Mouse (Mus musculus) kidney, adult 2 months (tissue): Measurements from ENCODE around the gene Ctbp1. TPM values are rescaled to one million over a fixed set of nuclear protein-coding genes. Genes with fewer than 3 reads are reported as not detected.
A peak's percentile ranks its signal among the peaks of the same experiment; 100 is the strongest.

ENCODE experiments used
- DNase-seq: peaks from one replicate; pipeline ENCODE4 v3.0.0; 2021
- H3K27ac ChIP-seq: fragments of 200-500 bp; 2 replicates; pipeline ENCODE4 v1.5.1; 2012; ENCODE audit warnings: low read depth, low read length, control low read depth, inconsistent platforms; ENCODE audit not compliant: insufficient read depth
- H3K27me3 ChIP-seq: fragments of 200-500 bp; replicated peaks from 2 replicates; pipeline ENCODE4 v1.6.1; 2012; ENCODE audit warnings: mild to moderate bottlenecking, moderate library complexity, low read length, inconsistent platforms; ENCODE audit not compliant: control insufficient read depth, insufficient read depth
- H3K36me3 ChIP-seq: fragments of 200-500 bp; 2 replicates; pipeline ENCODE4 v1.6.1; 2012; ENCODE audit warnings: mild to moderate bottlenecking, moderate library complexity, low read length, inconsistent platforms; ENCODE audit not compliant: control insufficient read depth, insufficient read depth
- H3K4me1 ChIP-seq: fragments of 200-500 bp; 2 replicates; pipeline ENCODE4 v1.6.1; 2011; ENCODE audit warnings: low read length; ENCODE audit not compliant: control insufficient read depth, insufficient read depth
- H3K4me3 ChIP-seq: fragments of 200-500 bp; 2 replicates; pipeline ENCODE4 v1.5.1; 2011; ENCODE audit warnings: mild to moderate bottlenecking, low read depth, low read length, control low read depth; ENCODE audit not compliant: insufficient read depth
- CTCF ChIP-seq: fragments of 200-500 bp; conservative IDR thresholded peaks from 2 replicates; pipeline ENCODE4 v1.5.1; 2011; ENCODE audit warnings: low read depth, mild to moderate bottlenecking, control low read depth, low read length, moderate library complexity, mixed read lengths; ENCODE audit not compliant: insufficient read depth, insufficient read length
- POLR2A ChIP-seq: fragments of 200-500 bp; IDR thresholded peaks from one replicate; pipeline ENCODE4 v1.6.1; 2011; ENCODE audit warnings: low read depth, low read length, control low read depth
- WGBS: fragments of 180-500 bp; shearing (Covaris S2); methylation state at CpG from one replicate; pipeline ENCODE4 v1.1.7; 2018; 5-methylcytosine and 5-hydroxymethylcytosine counted together
- polyA plus RNA-seq: library from polyadenylated mRNA; depleted of rRNA; stranded (reverse); fragments of >200 nt; gene quantifications from 2 replicates; pipeline ENCODE4 v1.2.3, GENCODE M21; 2012

Gene Ctbp1
- polyA plus RNA-seq, 1 experiment, result 209 TPM

- whole genome bisulfite sequencing, result 25% methylated on average over 7 of the region's 7 CpGs
- no peak for TF ChIP-seq CTCF
- no peak for TF ChIP-seq POLR2A
- Histone ChIP-seq H3K4me3 (no peak overlapping the region), H3K27ac (no peak overlapping the region; the same call in 1 of the 2 replicates), H3K4me1 (no peaks in the 10 kb centered on the region), H3K36me3 (no peaks in the 10 kb centered on the region), H3K27me3 (no peaks in the 10 kb centered on the region)
- DNase-seq, result peak; percentile 76
Measured at GRCm38 (mm10) chr5:33283951-33284350, 9.2 kb upstream of the Ctbp1 start.

- Histone ChIP-seq H3K4me3 (no peak overlapping the region), H3K36me3 (no peaks in the 10 kb centered on the region), H3K27ac (no peak overlapping the region), H3K27me3 (no peaks in the 10 kb centered on the region), H3K4me1 (no peaks in the 10 kb centered on the region)
- 67% methylated on average over 1 of the region's 1 CpGs for WGBS
- TF ChIP-seq CTCF, result no peak
- no peak for TF ChIP-seq POLR2A
- DNase-seq, result no peak
Measured at GRCm38 (mm10) chr5:33281428-33281827, 6.6 kb upstream of the Ctbp1 start.

GRCm38 (mm10) chr5:33278950-33279349 is 4.2 kb upstream of the Ctbp1 start:
- DNase-seq, result peak; percentile 38
- Histone ChIP-seq H3K4me1 (no peaks in the 10 kb centered on the region), H3K36me3 (no peaks in the 10 kb centered on the region), H3K27ac (no peak overlapping the region), H3K27me3 (no peaks in the 10 kb centered on the region), H3K4me3 (no peak overlapping the region)
- WGBS, result 60% methylated on average over 5 of the region's 5 CpGs
- TF ChIP-seq POLR2A (no peak), CTCF (no peak)

GRCm38 (mm10) chr5:33277286-33277685 is 2.5 kb upstream of the Ctbp1 start:
- Histone ChIP-seq H3K4me3 (no peak overlapping the region), H3K4me1 (peaks cover 13% of the 10 kb centered on the region), H3K27ac (no peak overlapping the region), H3K36me3 (no peaks in the 10 kb centered on the region), H3K27me3 (no peaks in the 10 kb centered on the region)
- TF ChIP-seq CTCF (no peak), POLR2A (no peak)
- WGBS, result 51% methylated on average over 2 of the region's 2 CpGs
- peak; percentile 66 for DNase-seq

GRCm38 (mm10) chr5:33275754-33276153 is 960 bp upstream of the Ctbp1 start:
- no peak for TF ChIP-seq POLR2A
- TF ChIP-seq CTCF, result no peak
- Histone ChIP-seq H3K36me3 (no peaks in the 10 kb centered on the region), H3K4me1 (peaks cover 24% of the 10 kb centered on the region), H3K27me3 (no peaks in the 10 kb centered on the region), H3K4me3 (no peak overlapping the region), H3K27ac (no peak overlapping the region)
- WGBS, result 22% methylated on average over 1 of the region's 1 CpGs
- DNase-seq, result no peak

GRCm38 (mm10) chr5:33274085-33274952 is 475 bp downstream of the Ctbp1 start:
- Histone ChIP-seq H3K4me3 (peak overlapping the region; percentile 87), H3K4me1 (peaks cover 24% of the 10 kb centered on the region), H3K36me3 (no peaks in the 10 kb centered on the region), H3K27ac (peak overlapping the region; percentile 89), H3K27me3 (no peaks in the 10 kb centered on the region)
- no peak for TF ChIP-seq CTCF
- TF ChIP-seq POLR2A, result peak; percentile 55
- peak; percentile 95 for DNase-seq
- WGBS, result under 1% methylated on average over 87 of the region's 97 CpGs

GRCm38 (mm10) chr5:33273777-33274084 is 1.1 kb downstream of the Ctbp1 start:
- no peaks in the 10 kb centered on the region for H3K27me3 ChIP-seq
- 7% methylated on average over 6 of the region's 6 CpGs for WGBS

More at GRCm38 (mm10) chr5:33273777-33274084, 1.1 kb downstream of the Ctbp1 start:
- TF ChIP-seq CTCF (no peak), POLR2A (no peak)
- no peaks in the 10 kb centered on the region for H3K36me3 ChIP-seq
- H3K4me3 ChIP-seq, result peak overlapping the region; percentile 87
- peak overlapping the region; percentile 89 for H3K27ac ChIP-seq
- peak; percentile 32 for DNase-seq
- peaks cover 24% of the 10 kb centered on the region for H3K4me1 ChIP-seq
